Mouse (Mus musculus) megakaryocyte progenitor cell, adult 5-6 weeks (primary cell): ENCODE data around the gene Nr6a1. TPM values are rescaled to one million over a fixed set of nuclear protein-coding genes. Genes with fewer than 3 reads are reported as not detected.

ENCODE experiments used
- ATAC-seq: replicated peaks from 2 replicates; pipeline ENCODE4 v1.8.0; 2016; ENCODE audit warnings: mild to moderate bottlenecking, moderate TSS enrichment, inconsistent platforms; ENCODE audit not compliant: poor library complexity
- total RNA-seq, 2 experiments: library from RNA; stranded (forward) in 1 of 2; stranded (reverse) in 1 of 2; fragments of 157-497, 149-512 nt in 1 of 2; fragments of 200-1000 nt in 1 of 2; gene quantifications; 2 replicates each; pipeline versions ENCODE4 v1.2.3 to v1.2.4; 2015 to 2017

The Nr6a1 gene
- total RNA-seq, 2 experiments from 2014 or later: 1.3 to 2.7 TPM

- no peak for ATAC-seq
These were observed 142.4 kb downstream of the Nr6a1 start for GRCm38 (mm10) chr2:38785113-38785512.

DNA sequence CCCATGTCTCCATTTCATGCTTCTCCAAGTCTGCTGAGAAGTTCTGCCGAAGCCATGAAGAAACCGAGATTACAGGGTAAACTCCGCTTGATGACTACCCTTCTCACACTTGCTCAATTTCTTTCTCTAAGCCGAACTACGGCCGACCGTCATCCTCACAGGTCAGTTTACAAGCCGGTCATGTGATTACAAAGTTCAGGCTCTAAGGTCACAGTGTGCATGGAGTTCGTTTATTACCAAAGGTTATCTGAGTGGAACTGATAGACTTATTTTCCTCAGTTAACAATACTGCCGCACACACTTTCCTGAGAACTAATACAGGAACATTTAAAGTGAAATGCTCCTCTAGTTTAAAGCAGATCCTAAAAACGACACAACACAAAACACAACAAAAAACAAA, 143.1 kb downstream of the Nr6a1 start:
- no peak for ATAC-seq

GRCm38 (mm10) chr2:38783364-38783763, 144.1 kb downstream of the Nr6a1 start:
- no peak for ATAC-seq

- no peak for ATAC-seq
These were observed 144.8 kb downstream of the Nr6a1 start for GRCm38 (mm10) chr2:38782731-38783130.

- ATAC-seq: no peak
These were observed 145.4 kb downstream of the Nr6a1 start for GRCm38 (mm10) chr2:38781945-38782720.

GRCm38 (mm10) chr2:38779939-38780338, 147.5 kb downstream of the Nr6a1 start:
- no peak for ATAC-seq

GRCm38 (mm10) chr2:38777326-38777725, 150.2 kb downstream of the Nr6a1 start:
- ATAC-seq: no peak

DNA sequence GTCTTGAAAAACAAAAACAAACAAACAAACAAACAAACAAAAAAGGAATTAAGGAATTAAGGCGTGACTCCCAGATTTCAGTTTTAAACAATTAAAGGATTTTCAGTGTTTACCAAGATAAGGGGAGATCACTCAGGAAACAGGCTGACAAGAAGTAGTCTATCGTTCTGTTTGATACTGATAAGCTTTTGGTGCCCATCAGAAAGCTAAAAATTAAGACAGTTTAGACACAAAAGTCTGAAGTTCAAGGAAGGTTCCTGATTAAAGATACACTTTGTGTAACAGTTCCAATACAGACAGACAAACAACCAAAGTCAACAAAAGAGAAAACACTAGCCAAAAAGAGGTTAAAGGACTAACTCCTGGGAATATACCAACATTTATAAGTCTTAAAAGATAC, 152.6 kb downstream of the Nr6a1 start:
- no peak for ATAC-seq

GRCm38 (mm10) chr2:38771478-38771797, 156.1 kb downstream of the Nr6a1 start:
- no peak for ATAC-seq

- ATAC-seq: no peak
These were observed 156.6 kb downstream of the Nr6a1 start for GRCm38 (mm10) chr2:38770772-38771477.

- no peak for ATAC-seq
These were observed 160.1 kb downstream of the Nr6a1 start for GRCm38 (mm10) chr2:38767177-38767931.

- no peak for ATAC-seq
These were observed 187.6 kb downstream of the Nr6a1 start for GRCm38 (mm10) chr2:38739847-38740246.

DNA sequence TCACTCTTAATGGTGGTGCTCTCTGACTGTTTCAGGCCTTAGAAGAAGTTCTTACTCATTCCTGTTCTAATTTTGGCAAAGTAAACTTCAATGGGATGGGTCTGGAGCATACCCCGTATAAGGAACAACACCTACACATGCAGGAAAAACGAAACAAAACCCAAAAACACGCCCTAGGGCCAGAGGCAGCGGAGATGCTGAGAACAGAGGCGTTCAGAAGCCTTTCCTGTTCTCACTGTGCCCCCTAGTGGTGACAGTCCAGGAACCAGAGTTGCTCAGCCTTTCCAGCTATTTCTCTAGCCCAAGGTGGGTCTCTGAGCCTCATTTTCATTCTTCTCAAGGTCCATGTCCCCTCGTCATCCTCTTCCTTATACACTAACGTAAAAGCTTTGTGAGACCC, 188.1 kb downstream of the Nr6a1 start:
- peak; percentile 92 for ATAC-seq

DNA sequence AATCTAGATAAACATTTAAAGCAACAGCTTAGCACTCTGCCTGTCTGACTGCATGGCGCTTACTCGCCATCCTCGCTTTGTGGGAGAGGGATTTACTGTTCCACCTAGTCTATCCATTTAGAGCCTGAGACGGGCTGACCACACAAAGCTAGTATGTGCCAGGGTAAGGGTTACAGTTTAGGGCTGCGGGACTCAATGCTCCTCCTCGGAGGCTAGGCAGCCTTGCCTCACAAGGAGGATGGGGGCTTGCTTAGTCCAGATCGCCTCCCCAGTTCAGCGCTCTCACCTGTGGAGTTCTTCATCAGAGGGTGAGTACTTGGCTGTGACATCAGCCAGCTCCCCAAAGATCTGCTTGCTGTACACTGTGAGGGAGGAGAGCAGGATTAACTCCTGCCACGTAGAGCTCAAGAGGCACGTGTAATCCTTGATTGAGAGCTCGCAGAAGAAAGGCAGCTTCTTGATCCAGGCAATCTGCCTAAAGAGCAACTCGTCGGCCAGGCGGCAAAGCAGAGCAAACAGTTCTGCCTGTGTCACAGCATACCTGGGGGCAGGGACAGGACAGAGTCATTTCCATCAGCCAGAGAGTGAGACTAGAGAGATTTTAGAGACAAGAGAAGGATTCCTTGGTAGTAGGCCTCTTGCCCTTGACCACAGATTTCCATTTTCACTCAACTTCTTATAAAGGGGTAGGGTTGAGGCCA, 188.7 kb downstream of the Nr6a1 start:
- ATAC-seq: no peak

GRCm38 (mm10) chr2:38735740-38736139, 191.7 kb downstream of the Nr6a1 start:
- ATAC-seq: no peak

DNA sequence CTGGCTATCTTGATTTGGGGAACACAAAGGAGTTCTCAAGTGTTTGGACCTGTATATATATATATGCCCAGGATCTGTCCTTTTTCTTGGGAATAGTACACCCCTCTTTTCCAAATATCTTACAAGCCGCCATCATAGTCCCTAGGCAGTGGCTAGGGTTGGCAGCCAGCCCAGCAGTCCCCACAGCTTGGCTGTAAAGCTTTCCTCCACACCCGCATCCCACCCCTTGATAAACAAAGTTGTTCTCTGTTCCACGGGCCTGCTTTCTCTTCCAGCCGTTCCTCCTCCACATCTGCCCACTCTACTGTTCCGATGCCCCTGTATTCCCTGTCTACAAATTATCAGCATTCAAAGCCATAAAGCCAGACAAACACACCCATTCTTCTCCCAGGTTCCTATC, 192.8 kb downstream of the Nr6a1 start:
- no peak for ATAC-seq

DNA sequence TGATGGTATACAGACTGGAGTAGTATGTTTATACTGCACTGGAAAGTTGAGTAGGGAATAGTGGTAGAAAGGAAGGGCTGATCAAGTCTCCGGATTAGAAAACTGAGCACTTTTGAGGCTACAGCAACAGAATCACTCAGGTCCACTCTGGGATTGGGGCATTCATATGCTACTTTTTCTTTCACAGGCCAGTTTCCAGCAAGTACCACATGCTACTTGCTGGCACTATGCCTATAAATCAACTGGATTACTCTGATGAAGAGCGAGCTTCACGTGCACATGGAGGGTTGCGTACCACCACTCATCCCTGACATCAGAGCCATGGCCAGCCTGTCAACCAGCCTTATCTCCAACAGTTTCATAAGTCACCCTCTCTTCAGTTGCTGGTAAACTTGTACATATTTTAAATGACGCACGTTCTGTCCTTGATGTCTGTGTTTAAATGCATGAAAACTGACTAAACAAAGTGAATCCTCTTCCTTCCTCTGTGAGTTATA, 197.1 kb downstream of the Nr6a1 start:
- ATAC-seq: no peak

DNA sequence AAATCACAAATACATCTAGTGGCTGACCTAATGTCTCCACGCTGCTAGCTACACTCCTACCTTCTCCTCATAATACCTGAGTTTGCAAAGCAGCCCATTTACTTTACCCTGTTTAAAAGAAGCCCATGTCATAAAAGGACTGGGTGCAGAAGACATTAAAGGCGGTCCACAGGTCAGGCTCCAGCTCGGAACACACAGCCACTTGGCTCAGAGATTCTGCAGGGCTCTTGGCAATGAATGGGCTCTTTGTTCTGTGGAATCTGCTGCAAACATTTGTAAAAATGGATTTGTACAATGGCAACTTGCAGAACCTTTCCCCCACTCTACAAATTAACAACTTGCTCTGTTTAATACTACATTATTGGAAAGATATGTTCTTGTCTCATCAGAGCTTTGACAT, 202.1 kb downstream of the Nr6a1 start:
- no peak for ATAC-seq

DNA sequence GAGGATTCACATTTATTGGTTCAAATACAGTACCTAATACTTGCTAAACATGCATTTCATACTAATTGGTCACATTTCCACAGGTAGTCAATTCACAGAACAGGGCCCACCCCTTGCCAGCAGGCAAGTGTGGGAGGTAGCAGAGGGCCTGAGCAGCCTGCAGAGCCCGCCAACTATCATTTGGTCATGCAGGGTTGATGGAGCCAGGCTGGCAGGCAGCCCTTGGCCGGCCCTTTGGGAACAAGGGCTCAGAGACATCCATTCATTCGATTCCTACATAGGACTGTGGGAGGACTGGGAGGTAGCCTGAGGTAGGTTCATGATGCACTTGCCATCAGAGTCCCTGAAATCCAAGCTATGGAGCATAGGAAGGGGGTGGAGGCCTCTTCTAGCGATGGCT, 204.1 kb downstream of the Nr6a1 start:
- ATAC-seq: no peak

GRCm38 (mm10) chr2:38722076-38722475, 205.4 kb downstream of the Nr6a1 start:
- ATAC-seq: no peak

DNA sequence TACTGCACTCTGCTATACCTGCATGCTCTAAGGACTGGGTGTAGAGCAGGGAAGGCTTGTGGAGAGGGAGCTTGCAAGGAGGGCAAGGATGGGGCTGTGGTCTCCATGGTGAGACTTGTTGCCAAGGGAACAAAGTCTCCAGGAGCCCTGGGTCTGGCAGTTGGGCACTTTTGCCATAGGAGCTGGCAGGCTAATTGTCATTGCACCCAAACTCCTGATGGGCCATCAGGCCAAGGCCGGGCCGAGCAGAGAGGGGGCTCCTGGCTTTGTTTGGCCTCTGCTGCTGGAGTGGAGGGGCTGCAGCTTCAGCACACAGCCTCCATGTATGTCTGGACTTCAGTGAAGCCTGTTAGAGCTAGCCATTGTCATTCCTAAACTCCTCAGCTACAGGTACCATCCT, 206.8 kb downstream of the Nr6a1 start:
- ATAC-seq: no peak
